Mouse (Mus musculus): ENCODE results near the gene Casp7. TPM values are rescaled to one million over a fixed set of nuclear protein-coding genes. Genes with fewer than 3 reads are reported as not detected.

Casp7 gene
- polyA plus RNA-seq, 1 experiment from 2014 or later, result 21.5 TPM

DNA sequence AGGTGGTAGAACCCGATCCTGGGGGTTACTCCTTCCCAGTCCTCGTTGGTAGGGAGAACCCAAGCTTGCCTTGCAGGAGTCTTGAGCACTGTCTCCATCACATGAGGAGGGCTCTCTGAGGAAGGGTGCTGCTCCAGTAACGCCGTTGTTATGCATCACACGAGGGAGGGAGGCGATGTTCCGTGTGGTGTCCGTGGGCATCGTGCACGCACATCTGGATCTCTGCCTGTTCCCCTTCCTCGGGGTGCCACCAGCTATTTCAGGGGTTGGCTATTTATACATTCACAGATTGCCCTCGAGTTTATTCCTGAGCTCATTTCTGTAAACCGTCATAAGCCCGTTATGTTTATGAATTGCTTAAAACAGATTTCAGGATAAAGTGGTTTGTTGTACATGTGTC is 46.5 kb downstream of the Casp7 start:
- Histone ChIP-seq H3K36me3 (ENCODE audit: control insufficient read depth, insufficient read depth, low read length) (0 out of 2 replicates have a peak, but pooled peaks cover 4% of the 10 kb centered on the region), H3K27me3 (replicated peaks; ENCODE audit: control insufficient read depth, insufficient read depth, low read length) (no peaks in the 10 kb centered on the region), H3K9me3 (ENCODE audit: control insufficient read depth, low read length) (no peaks in the 10 kb centered on the region), H3K9ac (ENCODE audit: low read depth, low read length) (no peak overlapping the region), H3K27ac (replicated peaks; ENCODE audit: low read depth, low read length) (no peak overlapping the region), H3K4me2 (ENCODE audit: low read depth, low read length) (no peak overlapping the region), H3K4me3 (ENCODE audit: low read depth, low read length) (no peak overlapping the region), H3K4me1 (ENCODE audit: control insufficient read depth, insufficient read depth, low read length) (peaks cover 2% of the 10 kb centered on the region)
- DNase-seq (ENCODE audit: low spot score) (no peak), ATAC-seq (ENCODE audit: low read depth) (no peak)
- 74% methylated on average over 14 of the region's 14 CpGs for WGBS

DNA sequence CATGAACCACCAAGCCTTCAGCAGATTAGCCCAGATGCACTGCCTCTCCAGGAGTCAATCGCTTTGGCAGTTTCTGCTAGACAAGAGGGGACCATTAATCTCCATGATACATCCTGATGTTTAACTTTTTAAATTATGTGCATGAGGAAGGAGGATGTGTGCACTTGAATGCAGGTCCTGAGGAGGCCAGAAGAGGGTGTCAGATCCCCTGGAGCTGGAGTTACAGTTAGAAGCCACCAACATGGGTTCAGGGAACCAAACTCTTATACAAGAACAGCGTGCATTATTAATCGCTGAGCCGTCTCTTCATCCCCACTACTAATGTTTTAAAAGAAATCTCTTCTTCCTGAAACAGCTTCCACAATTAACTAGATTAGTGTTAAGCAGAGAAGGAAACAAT is 51.9 kb downstream of the Casp7 start:
- Histone ChIP-seq H3K9me3 (ENCODE audit: control insufficient read depth, low read length) (no peaks in the 10 kb centered on the region), H3K27me3 (replicated peaks; ENCODE audit: control insufficient read depth, insufficient read depth, low read length) (no peaks in the 10 kb centered on the region), H3K36me3 (ENCODE audit: control insufficient read depth, insufficient read depth, low read length) (no peaks in the 10 kb centered on the region), H3K27ac (replicated peaks; ENCODE audit: low read depth, low read length) (no peak overlapping the region), H3K4me2 (ENCODE audit: low read depth, low read length) (no peak overlapping the region), H3K9ac (ENCODE audit: low read depth, low read length) (no peak overlapping the region), H3K4me3 (ENCODE audit: low read depth, low read length) (no peak overlapping the region), H3K4me1 (ENCODE audit: control insufficient read depth, insufficient read depth, low read length) (peaks cover 2% of the 10 kb centered on the region)
- WGBS, result 94% methylated on average over 4 of the region's 4 CpGs
- ATAC-seq (ENCODE audit: low read depth) (no peak), DNase-seq (ENCODE audit: low spot score) (no peak)

DNA sequence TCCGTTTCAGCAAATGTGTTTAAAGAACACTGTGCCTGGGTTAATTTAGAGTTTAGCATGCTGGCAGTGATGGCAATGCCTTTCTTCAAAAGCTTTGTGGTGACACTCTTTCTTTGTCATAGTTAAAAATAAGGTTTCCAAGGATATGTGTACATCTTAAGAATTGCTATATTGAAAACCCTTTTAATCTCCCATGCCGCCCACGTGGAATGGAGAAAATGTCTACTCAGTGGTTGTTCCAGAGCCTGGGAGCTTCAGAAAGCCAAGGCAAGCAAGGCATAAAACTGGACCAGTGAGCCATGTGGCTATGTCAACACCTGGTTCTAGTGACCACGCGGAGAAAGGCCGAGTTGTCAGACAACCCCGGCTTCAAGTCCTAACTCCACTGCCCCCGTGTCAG is 52.6 kb downstream of the Casp7 start:
- Histone ChIP-seq H3K27me3 (replicated peaks; ENCODE audit: control insufficient read depth, insufficient read depth, low read length) (no peaks in the 10 kb centered on the region), H3K4me2 (ENCODE audit: low read depth, low read length) (no peak overlapping the region), H3K4me3 (ENCODE audit: low read depth, low read length) (no peak overlapping the region), H3K9me3 (ENCODE audit: control insufficient read depth, low read length) (no peaks in the 10 kb centered on the region), H3K27ac (replicated peaks; ENCODE audit: low read depth, low read length) (no peak overlapping the region), H3K36me3 (ENCODE audit: control insufficient read depth, insufficient read depth, low read length) (no peaks in the 10 kb centered on the region), H3K4me1 (ENCODE audit: control insufficient read depth, insufficient read depth, low read length) (no peaks in the 10 kb centered on the region; the same call in 1 of the 2 replicates), H3K9ac (ENCODE audit: low read depth, low read length) (no peak overlapping the region)
- no peak for DNase-seq (ENCODE audit: low spot score)
- WGBS, result 87% methylated on average over 8 of the region's 8 CpGs
- ATAC-seq (ENCODE audit: low read depth), result no peak

DNA sequence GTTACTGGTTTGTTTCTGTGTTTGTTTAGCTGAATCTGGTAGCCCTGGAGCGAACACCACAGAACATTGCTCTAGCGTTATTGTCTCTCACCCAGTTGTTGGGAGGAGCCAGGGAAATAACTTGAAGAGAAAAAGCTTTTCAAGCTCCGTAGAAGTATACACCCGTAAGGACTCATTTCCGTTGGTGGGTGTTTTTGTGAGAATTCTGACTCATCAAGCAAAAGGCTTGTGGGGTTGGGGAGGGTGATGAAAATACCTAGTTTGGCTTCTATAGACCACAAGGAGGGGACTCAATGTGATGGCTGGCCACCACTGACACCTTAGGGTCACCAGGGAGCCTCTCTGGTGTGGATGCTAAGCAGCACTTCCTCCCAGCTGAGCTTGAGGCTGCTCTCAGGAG is 54.0 kb downstream of the Casp7 start:
- Histone ChIP-seq H3K27me3 (replicated peaks; ENCODE audit: control insufficient read depth, insufficient read depth, low read length) (no peaks in the 10 kb centered on the region; the same call in 1 of the 2 replicates), H3K4me2 (ENCODE audit: low read depth, low read length) (no peak overlapping the region), H3K9me3 (ENCODE audit: control insufficient read depth, low read length) (no peaks in the 10 kb centered on the region), H3K36me3 (ENCODE audit: control insufficient read depth, insufficient read depth, low read length) (no peaks in the 10 kb centered on the region), H3K9ac (ENCODE audit: low read depth, low read length) (no peak overlapping the region), H3K4me3 (ENCODE audit: low read depth, low read length) (no peak overlapping the region), H3K27ac (replicated peaks; ENCODE audit: low read depth, low read length) (no peak overlapping the region), H3K4me1 (ENCODE audit: control insufficient read depth, insufficient read depth, low read length) (no peaks in the 10 kb centered on the region)
- DNase-seq (ENCODE audit: low spot score), result no peak
- whole genome bisulfite sequencing, result 81% methylated on average over 5 of the region's 5 CpGs
- ATAC-seq (ENCODE audit: low read depth), result no peak

DNA sequence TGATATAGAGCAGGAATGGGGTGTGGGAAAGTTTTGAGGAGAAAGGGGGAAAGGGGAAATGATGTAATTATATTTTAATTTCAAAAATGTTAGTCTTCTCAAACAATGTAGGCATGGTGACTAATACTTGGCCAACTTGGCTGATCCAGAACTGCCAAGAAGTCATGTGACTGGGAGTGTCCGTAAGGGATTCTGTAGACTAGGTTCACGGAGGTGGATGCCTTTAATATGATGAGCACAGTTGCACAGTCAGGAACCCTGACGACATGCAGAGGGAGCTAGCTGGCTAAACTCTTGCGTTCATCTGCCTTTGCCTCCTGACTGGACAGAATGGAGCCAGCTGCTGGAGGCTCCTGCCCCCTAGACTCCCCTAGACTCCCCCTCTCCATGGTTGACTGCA is 54.9 kb downstream of the Casp7 start:
- no peak overlapping the region for H3K4me2 ChIP-seq (ENCODE audit: low read depth, low read length)
- no peaks in the 10 kb centered on the region; the same call in 1 of the 2 replicates for H3K27me3 ChIP-seq (replicated peaks; ENCODE audit: control insufficient read depth, insufficient read depth, low read length)
- no peak for DNase-seq (ENCODE audit: low spot score)
- ATAC-seq (ENCODE audit: low read depth), result no peak
- H3K4me1 ChIP-seq (ENCODE audit: control insufficient read depth, insufficient read depth, low read length), result no peaks in the 10 kb centered on the region
- no peaks in the 10 kb centered on the region for H3K36me3 ChIP-seq (ENCODE audit: control insufficient read depth, insufficient read depth, low read length)
- no peak overlapping the region for H3K4me3 ChIP-seq (ENCODE audit: low read depth, low read length)
- whole genome bisulfite sequencing, result 79% methylated on average over 4 of the region's 4 CpGs
- H3K27ac ChIP-seq (replicated peaks; ENCODE audit: low read depth, low read length), result no peak overlapping the region
- H3K9me3 ChIP-seq (ENCODE audit: control insufficient read depth, low read length), result no peaks in the 10 kb centered on the region
- no peak overlapping the region for H3K9ac ChIP-seq (ENCODE audit: low read depth, low read length)

DNA sequence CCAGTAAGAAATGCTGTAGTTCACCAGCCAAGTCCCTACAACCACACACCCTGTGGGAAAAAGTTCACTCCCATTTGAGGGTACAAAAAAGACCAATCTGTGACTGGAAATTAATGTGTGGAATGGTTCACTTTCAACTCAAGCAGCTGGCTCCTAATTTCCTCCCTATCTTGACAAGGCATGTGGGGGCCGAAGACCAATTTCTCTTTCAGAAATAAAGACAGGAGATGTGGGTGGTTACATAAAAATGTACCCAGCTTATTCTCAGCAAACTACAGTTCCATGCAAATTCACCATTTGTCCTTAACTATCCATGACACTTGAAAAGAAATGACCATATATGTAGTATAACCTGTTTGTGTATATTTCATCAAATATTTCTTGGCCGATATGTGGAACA is 55.5 kb downstream of the Casp7 start:
- Histone ChIP-seq H3K4me3 (ENCODE audit: low read depth, low read length) (no peak overlapping the region), H3K9me3 (ENCODE audit: control insufficient read depth, low read length) (no peaks in the 10 kb centered on the region), H3K36me3 (ENCODE audit: control insufficient read depth, insufficient read depth, low read length) (no peaks in the 10 kb centered on the region), H3K4me1 (ENCODE audit: control insufficient read depth, insufficient read depth, low read length) (0 out of 2 replicates have a peak, but pooled peaks cover 2% of the 10 kb centered on the region), H3K9ac (ENCODE audit: low read depth, low read length) (no peak overlapping the region), H3K27me3 (replicated peaks; ENCODE audit: control insufficient read depth, insufficient read depth, low read length) (no peaks in the 10 kb centered on the region; the same call in 1 of the 2 replicates), H3K4me2 (ENCODE audit: low read depth, low read length) (no peak overlapping the region), H3K27ac (replicated peaks; ENCODE audit: low read depth, low read length) (no peak overlapping the region)
- ATAC-seq (ENCODE audit: low read depth) (no peak), DNase-seq (ENCODE audit: low spot score) (no peak)
- 90% methylated on average over 2 of the region's 2 CpGs for WGBS

DNA sequence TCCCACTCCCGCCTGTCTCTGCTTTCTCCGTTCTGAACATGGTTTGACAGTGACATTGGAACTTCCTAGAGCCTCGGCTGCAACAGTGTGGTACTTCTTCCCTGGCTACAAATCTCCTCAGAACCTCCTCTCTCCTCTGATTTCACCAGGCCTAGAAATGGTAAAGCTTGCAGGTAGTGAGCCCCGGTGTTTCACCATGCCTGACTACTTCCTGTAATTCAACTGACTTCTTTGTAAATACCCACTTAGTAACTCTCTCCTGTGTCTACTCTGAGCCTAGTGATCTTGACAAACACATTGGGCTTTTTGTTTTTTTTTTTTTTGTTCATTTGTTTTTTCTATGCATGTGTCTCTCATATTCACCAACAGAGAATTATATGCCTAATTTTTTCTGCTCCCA is 57.9 kb downstream of the Casp7 start:
- Histone ChIP-seq H3K9me3 (ENCODE audit: control insufficient read depth, low read length) (no peaks in the 10 kb centered on the region), H3K4me2 (ENCODE audit: low read depth, low read length) (no peak overlapping the region), H3K9ac (ENCODE audit: low read depth, low read length) (no peak overlapping the region), H3K27ac (replicated peaks; ENCODE audit: low read depth, low read length) (no peak overlapping the region), H3K4me3 (ENCODE audit: low read depth, low read length) (no peak overlapping the region), H3K36me3 (ENCODE audit: control insufficient read depth, insufficient read depth, low read length) (no peaks in the 10 kb centered on the region), H3K27me3 (replicated peaks; ENCODE audit: control insufficient read depth, insufficient read depth, low read length) (no peaks in the 10 kb centered on the region; the same call in 1 of the 2 replicates), H3K4me1 (ENCODE audit: control insufficient read depth, insufficient read depth, low read length) (peaks cover 9% of the 10 kb centered on the region; the same call in 1 of the 2 replicates)
- ATAC-seq (ENCODE audit: low read depth) (no peak), DNase-seq (ENCODE audit: low spot score) (no peak)
- WGBS, result 77% methylated on average over 4 of the region's 4 CpGs

DNA sequence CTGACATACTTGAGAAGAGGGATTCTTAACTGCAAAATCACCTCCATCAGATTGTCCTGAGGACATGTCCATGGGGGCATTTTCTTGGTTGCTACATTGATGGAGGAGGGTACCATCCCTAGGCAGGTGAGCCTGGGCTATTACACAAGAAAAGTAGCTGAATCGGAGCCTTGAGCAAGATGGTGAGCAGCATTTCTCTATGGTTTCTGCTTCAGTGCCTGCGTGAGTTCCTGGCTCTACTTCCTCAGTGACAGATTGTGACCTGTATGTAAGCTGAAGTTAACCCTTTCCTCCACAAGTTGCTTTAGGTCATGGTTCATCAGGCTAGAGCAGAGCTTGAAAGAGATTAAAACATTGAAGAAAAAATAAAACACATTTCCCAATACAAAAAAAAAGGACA is 58.4 kb downstream of the Casp7 start:
- no peak for DNase-seq (ENCODE audit: low spot score)
- no peaks in the 10 kb centered on the region; the same call in 1 of the 2 replicates for H3K27me3 ChIP-seq (replicated peaks; ENCODE audit: control insufficient read depth, insufficient read depth, low read length)
- no peak overlapping the region for H3K4me3 ChIP-seq (ENCODE audit: low read depth, low read length)
- no peaks in the 10 kb centered on the region for H3K36me3 ChIP-seq (ENCODE audit: control insufficient read depth, insufficient read depth, low read length)
- 43% methylated on average over 2 of the region's 2 CpGs for WGBS
- H3K4me1 ChIP-seq (ENCODE audit: control insufficient read depth, insufficient read depth, low read length), result peaks cover 9% of the 10 kb centered on the region; the same call in 1 of the 2 replicates
- no peak for ATAC-seq (ENCODE audit: low read depth)
- no peak overlapping the region for H3K27ac ChIP-seq (replicated peaks; ENCODE audit: low read depth, low read length)
- no peak overlapping the region for H3K4me2 ChIP-seq (ENCODE audit: low read depth, low read length)
- no peaks in the 10 kb centered on the region for H3K9me3 ChIP-seq (ENCODE audit: control insufficient read depth, low read length)
- no peak overlapping the region for H3K9ac ChIP-seq (ENCODE audit: low read depth, low read length)

DNA sequence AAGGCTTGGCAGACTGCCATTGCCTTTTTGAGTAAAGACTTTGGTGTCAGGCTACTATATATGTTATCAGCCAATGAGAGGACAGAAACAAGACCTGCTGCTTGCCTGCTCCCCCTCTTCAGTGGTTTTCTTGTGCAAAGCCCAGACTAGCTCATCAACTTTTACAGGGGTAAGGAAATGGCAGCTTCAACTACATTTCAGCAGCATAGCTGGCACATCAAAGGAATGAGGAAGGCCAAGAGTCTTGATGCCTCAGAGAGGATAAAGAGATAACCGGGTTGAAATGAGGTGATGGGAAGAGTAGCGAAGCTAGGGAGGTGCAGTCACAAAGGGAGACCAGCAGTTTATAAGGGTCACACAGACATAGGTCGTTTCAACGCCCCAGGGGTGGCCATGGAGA is 60.6 kb downstream of the Casp7 start:
- Histone ChIP-seq H3K4me1 (ENCODE audit: control insufficient read depth, insufficient read depth, low read length) (peaks cover 9% of the 10 kb centered on the region; the same call in 1 of the 2 replicates), H3K27ac (replicated peaks; ENCODE audit: low read depth, low read length) (no peak overlapping the region), H3K9me3 (ENCODE audit: control insufficient read depth, low read length) (no peaks in the 10 kb centered on the region), H3K27me3 (replicated peaks; ENCODE audit: control insufficient read depth, insufficient read depth, low read length) (no peaks in the 10 kb centered on the region; the same call in 1 of the 2 replicates), H3K4me2 (ENCODE audit: low read depth, low read length) (no peak overlapping the region), H3K4me3 (ENCODE audit: low read depth, low read length) (no peak overlapping the region), H3K36me3 (ENCODE audit: control insufficient read depth, insufficient read depth, low read length) (no peaks in the 10 kb centered on the region), H3K9ac (ENCODE audit: low read depth, low read length) (no peak overlapping the region)
- ATAC-seq (ENCODE audit: low read depth), result peak; percentile 75; the same call in 1 of the 2 replicates
- WGBS, result 83% methylated on average over 4 of the region's 4 CpGs
- DNase-seq (ENCODE audit: low spot score), result peak; percentile 51

All from embryonic facial prominence, embryonic 14.5 days (tissue).